8 mouse cellular contexts compared by ENCODE assay signal in genomic region chr1:168428255-168428654, GRCm38 (mm10). TPM values are rescaled to one million over a fixed set of nuclear protein-coding genes. Genes with fewer than 3 reads are reported as not detected.
DNase-seq lines count a peak whose midpoint lies in the region; ATAC-seq lines count a peak whose summit lies in the region.

No protein-coding gene starts in this region.

- no peaks in the 10 kb centered on the region for H3K9me3 ChIP-seq in heart, embryonic 12.5 days (replicated peaks)
- H3K9me3 ChIP-seq in embryonic facial prominence, embryonic 11.5 days (replicated peaks; ENCODE audit: control insufficient read depth, low read length), result no peaks in the 10 kb centered on the region
- H3K9me3 ChIP-seq in hindbrain, embryonic 12.5 days (replicated peaks), result no peaks in the 10 kb centered on the region
- H3K9me3 ChIP-seq in midbrain, embryonic 13.5 days, result no peaks in the 10 kb centered on the region

- no peak for ATAC-seq in heart, embryonic 12.5 days (ENCODE audit: insufficient number of reproducible peaks, low FRiP score)
- ATAC-seq in embryonic facial prominence, embryonic 11.5 days (replicated peaks; ENCODE audit: insufficient number of reproducible peaks, low FRiP score, low TSS enrichment, low read depth), result no peak
- no peak for ATAC-seq in hindbrain, embryonic 12.5 days (ENCODE audit: low FRiP score)
- ATAC-seq in midbrain, embryonic 13.5 days, result no peak
- no peak for ATAC-seq in CD4-positive, CD25-positive, alpha-beta regulatory T cell, adult 4 months

- peak overlapping the region; percentile 62 for H3K4me2 ChIP-seq in heart, embryonic 12.5 days
- peak overlapping the region; percentile 36 for H3K4me2 ChIP-seq in embryonic facial prominence, embryonic 11.5 days (ENCODE audit: low read depth, low read length)
- peak overlapping the region; percentile 66 for H3K4me2 ChIP-seq in hindbrain, embryonic 12.5 days (replicated peaks)
- H3K4me2 ChIP-seq in midbrain, embryonic 13.5 days (replicated peaks), result peak overlapping the region; percentile 65

- peak overlapping the region; percentile 33 for H3K4me3 ChIP-seq in heart, embryonic 12.5 days
- H3K4me3 ChIP-seq in embryonic facial prominence, embryonic 11.5 days (ENCODE audit: low read depth, low read length), result peak overlapping the region; percentile 93
- peak overlapping the region; percentile 83 for H3K4me3 ChIP-seq in hindbrain, embryonic 12.5 days
- peak overlapping the region; percentile 94 for H3K4me3 ChIP-seq in midbrain, embryonic 13.5 days (replicated peaks)

- H3K36me3 ChIP-seq in heart, embryonic 12.5 days, result no peaks in the 10 kb centered on the region
- H3K36me3 ChIP-seq in embryonic facial prominence, embryonic 11.5 days (replicated peaks; ENCODE audit: control insufficient read depth, insufficient read depth, low read depth, low read length), result no peaks in the 10 kb centered on the region
- no peaks in the 10 kb centered on the region for H3K36me3 ChIP-seq in hindbrain, embryonic 12.5 days
- H3K36me3 ChIP-seq in midbrain, embryonic 13.5 days, result 0 out of 2 replicates have a peak, but pooled peaks cover 1% of the 10 kb centered on the region

- no peak overlapping the region for H3K27ac ChIP-seq in heart, embryonic 12.5 days (ENCODE audit: poor library complexity, severe bottlenecking)
- 0 out of 2 replicates have a peak overlapping the region, but pooled peaks have one; percentile 32 for H3K27ac ChIP-seq in embryonic facial prominence, embryonic 11.5 days (replicated peaks; ENCODE audit: low read depth, low read length)
- H3K27ac ChIP-seq in hindbrain, embryonic 12.5 days, result peak overlapping the region; percentile 66
- H3K27ac ChIP-seq in midbrain, embryonic 13.5 days, result peak overlapping the region; percentile 72

- intact Hi-C loops in heart, postnatal 14 days (cut with DNase I), result loop anchor here (2.0 to 5.0 kb wide), 3 partner anchors 36 to 213 kb away; no protein-coding TSS in a partner anchor

- peak overlapping the region; percentile 62 for H3K9ac ChIP-seq in heart, embryonic 12.5 days
- H3K9ac ChIP-seq in embryonic facial prominence, embryonic 11.5 days (replicated peaks; ENCODE audit: low read length), result peak overlapping the region; percentile 61
- H3K9ac ChIP-seq in hindbrain, embryonic 12.5 days, result peak overlapping the region; percentile 96
- H3K9ac ChIP-seq in midbrain, embryonic 13.5 days (replicated peaks), result peak overlapping the region; percentile 69

- WGBS in heart, embryonic 12.5 days, result 51% methylated on average over 6 of the region's 6 CpGs
- WGBS in embryonic facial prominence, embryonic 11.5 days, result 23% methylated on average over 6 of the region's 6 CpGs
- 20% methylated on average over 6 of the region's 6 CpGs for WGBS in hindbrain, embryonic 12.5 days
- 9% methylated on average over 6 of the region's 6 CpGs for WGBS in midbrain, embryonic 13.5 days

- no peaks in the 10 kb centered on the region for H3K27me3 ChIP-seq in heart, embryonic 12.5 days (replicated peaks)
- H3K27me3 ChIP-seq in embryonic facial prominence, embryonic 11.5 days (ENCODE audit: control insufficient read depth, insufficient read depth, low read length), result no peaks in the 10 kb centered on the region
- H3K27me3 ChIP-seq in hindbrain, embryonic 12.5 days, result no peaks in the 10 kb centered on the region
- no peaks in the 10 kb centered on the region for H3K27me3 ChIP-seq in midbrain, embryonic 13.5 days

- H3K4me1 ChIP-seq in heart, embryonic 12.5 days (replicated peaks), result peaks cover 45% of the 10 kb centered on the region
- peaks cover 5% of the 10 kb centered on the region for H3K4me1 ChIP-seq in embryonic facial prominence, embryonic 11.5 days (ENCODE audit: control insufficient read depth, insufficient read depth, low read length)
- peaks cover 44% of the 10 kb centered on the region for H3K4me1 ChIP-seq in hindbrain, embryonic 12.5 days
- peaks cover 54% of the 10 kb centered on the region for H3K4me1 ChIP-seq in midbrain, embryonic 13.5 days (replicated peaks)

- DNase-seq in heart, postnatal 14 days, result no peak
- DNase-seq in embryonic facial prominence, embryonic 11.5 days (ENCODE audit: low spot score), result no peak
- DNase-seq in ovary, adult 18-20 months (ENCODE audit: low spot score), result no peak
- DNase-seq in layer of hippocampus, adult 11-12 months (ENCODE audit: low spot score), result no peak

RNA-seq across cellular contexts. Expression of gene Pbx1, which starts 3.8 kb away (rescaled TPM):
- 26.2 and 26.3 TPM in 2 replicates for polyA plus RNA-seq in heart, embryonic 12.5 days (2016; fragmentation: Nextera tagmentation; extraction: Ambion mirVana)
- total RNA-seq in heart, postnatal 14 days (2021), result 10 to 100 TPM; 54.2 to 63.0 TPM
- 46.0 and 47.8 TPM in 2 replicates for polyA plus RNA-seq in embryonic facial prominence, embryonic 11.5 days (2014; fragmentation: Nextera tagmentation; extraction: Ambion mirVana)
- polyA plus RNA-seq in hindbrain, embryonic 12.5 days (2016; fragmentation: Nextera tagmentation; extraction: Ambion mirVana), result 56.3 and 59.8 TPM in 2 replicates
- polyA plus RNA-seq in midbrain, embryonic 13.5 days (2015; fragmentation: Nextera tagmentation; extraction: Ambion mirVana), result 84.9 and 91.4 TPM in 2 replicates
- under 1 TPM; 0.11 to 0.27 TPM for polyA plus RNA-seq in CD4-positive, CD25-positive, alpha-beta regulatory T cell, adult 4 months (2017; shearing (Covaris generic))

Comparison
In these comparisons a context has a peak if more than half of its experiments do, and no peak if none do; other contexts are left out.
1. H3K4me3 ChIP-seq: peak in every context shown above with its lines; median percentile 94 in midbrain, embryonic 13.5 days; 93 in embryonic facial prominence, embryonic 11.5 days; 83 in hindbrain, embryonic 12.5 days; 33 in heart, embryonic 12.5 days.
2. RNA of gene Pbx1, which starts 3.8 kb away (polyA plus RNA-seq): 84.9 to 91.4 TPM in midbrain, embryonic 13.5 days, 56.3 to 59.8 TPM in hindbrain, embryonic 12.5 days, 46.0 to 47.8 TPM in embryonic facial prominence, embryonic 11.5 days and 26.2 to 26.3 TPM in heart, embryonic 12.5 days; 0.11 to 0.27 TPM in CD4-positive, CD25-positive, alpha-beta regulatory T cell, adult 4 months; every median in the first group is over 10 times any median in the second.
3. Peak in every context shown above with its lines, with median percentiles within 50 percentile points of each other: H3K4me2 ChIP-seq and H3K9ac ChIP-seq.